Mouse (Mus musculus) midbrain, embryonic 14.5 days (tissue): ENCODE measurements around the gene Ccnq. TPM values are rescaled to one million over a fixed set of nuclear protein-coding genes. Genes with fewer than 3 reads are reported as not detected.

Source experiments
- ATAC-seq: fragments of 200-750 bp; cut with Nextera tagmentation; 2 replicates; pipeline ENCODE4 v1.8.0; 2017; ENCODE audit warnings: moderate number of reproducible peaks, moderate library complexity; ENCODE audit not compliant: low FRiP score, low TSS enrichment
- DNase-seq: peaks from one replicate; pipeline ENCODE4 v3.0.0-alpha.2; 2015
- H3K27ac ChIP-seq: fragments of 300-500 bp; sonication (generic); replicated peaks from 2 replicates; pipeline ENCODE4 v1.5.1; 2014; ENCODE audit warnings: mild to moderate bottlenecking, low read depth, low read length, moderate library complexity
- H3K27me3 ChIP-seq: fragments of 300-500 bp; sonication (generic); 2 replicates; pipeline ENCODE4 v1.6.1; 2014; ENCODE audit warnings: low read length, control low read depth, mixed read lengths; ENCODE audit not compliant: control insufficient read depth, insufficient read depth
- H3K36me3 ChIP-seq: fragments of 300-500 bp; sonication (generic); 2 replicates; pipeline ENCODE4 v1.6.1; 2014; ENCODE audit warnings: low read length, control low read depth; ENCODE audit not compliant: control insufficient read depth, insufficient read depth
- H3K4me1 ChIP-seq: fragments of 300-500 bp; sonication (generic); 2 replicates; pipeline ENCODE4 v1.6.1; 2014; ENCODE audit warnings: mild to moderate bottlenecking, antibody characterized with exemption, low read length, control low read depth; ENCODE audit not compliant: control insufficient read depth, insufficient read depth
- H3K4me2 ChIP-seq: fragments of 300-500 bp; sonication (generic); 2 replicates; pipeline ENCODE4 v1.6.1; 2014; ENCODE audit warnings: mild to moderate bottlenecking, low read length, moderate library complexity
- H3K4me3 ChIP-seq: fragments of 300-500 bp; sonication (generic); replicated peaks from 2 replicates; pipeline ENCODE4 v1.5.1; 2014; ENCODE audit warnings: low read depth, low read length
- H3K9ac ChIP-seq: fragments of 300-500 bp; sonication (generic); replicated peaks from 2 replicates; pipeline ENCODE4 v1.6.1; 2014; ENCODE audit warnings: mild to moderate bottlenecking, low read length, moderate library complexity
- H3K9me3 ChIP-seq: fragments of 300-500 bp; sonication (generic); 2 replicates; pipeline ENCODE4 v1.6.1; 2016; ENCODE audit warnings: low read length, control low read depth, mixed read lengths; ENCODE audit not compliant: control insufficient read depth
- WGBS: fragments of 180-500 bp; shearing (Covaris S2); extraction: QIAGEN DNeasy Blood & Tissue Kit; methylation state at CpG from one replicate; pipeline ENCODE4 v1.1.7; 2014; 5-methylcytosine and 5-hydroxymethylcytosine counted together
- microRNA-seq: library from miRNA; unstranded; fragments of <30 nt; microRNA quantifications from one replicate; pipeline ENCODE4, GENCODE M21; 2016
- polyA plus RNA-seq: library from polyadenylated mRNA; unstranded; fragments of >200 nt; fragmentation: Nextera tagmentation; extraction: Ambion mirVana; gene quantifications from 2 replicates; pipeline ENCODE4 v1.2.1, GENCODE M21; 2014

Gene Ccnq
- polyA plus RNA-seq, 1 experiment from 2014 or later: 34.9 TPM

DNA sequence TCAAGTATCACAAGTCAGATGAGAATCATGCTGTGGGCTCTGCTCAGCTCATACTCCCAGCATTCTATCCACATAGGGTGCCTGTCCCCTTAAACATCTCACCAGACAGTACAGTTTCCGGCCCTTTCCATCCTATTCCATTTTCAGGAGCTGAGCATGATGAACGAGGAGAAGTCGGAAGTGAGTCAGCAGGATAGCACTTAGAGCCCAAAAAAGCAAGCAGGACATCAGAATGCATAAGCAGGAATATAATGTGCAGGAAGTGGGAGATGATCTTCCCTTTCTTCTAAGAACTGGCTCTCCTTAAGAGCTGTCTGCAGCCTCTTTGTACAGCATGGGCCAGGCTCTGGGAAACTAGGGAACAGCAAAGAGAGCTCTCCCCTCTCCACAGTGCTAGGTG lies 49.2 kb downstream of the Ccnq start:
- Histone ChIP-seq H3K9me3 (no peaks in the 10 kb centered on the region), H3K27ac (no peak overlapping the region), H3K36me3 (no peaks in the 10 kb centered on the region), H3K4me3 (no peak overlapping the region), H3K4me2 (no peak overlapping the region), H3K27me3 (no peaks in the 10 kb centered on the region), H3K4me1 (no peaks in the 10 kb centered on the region), H3K9ac (no peak overlapping the region)
- no peak for DNase-seq
- ATAC-seq: no peak
- WGBS: 75% methylated on average over 3 of the region's 3 CpGs

Small RNA genes lying within 50 kb of the gene (microRNA-seq; reads per million reads assigned to microRNA genes)
- not detected for gene Gm23840

Other genes starting within 250 kb of the Ccnq start
- gene Sebox, start 248.3 kb downstream of the Ccnq start, polyA plus RNA-seq: not detected in 2 replicates
- gene Tmem199, start 239.6 kb downstream of the Ccnq start, polyA plus RNA-seq: 104 and 108 TPM in 2 replicates
- gene Poldip2, start 239.5 kb downstream of the Ccnq start, polyA plus RNA-seq: 165 and 171 TPM in 2 replicates
- 51.7 and 58.4 TPM in 2 replicates for gene Tnfaip1, start 215.4 kb downstream of the Ccnq start, polyA plus RNA-seq
- 133 and 135 TPM in 2 replicates for gene Ift20, start 215.4 kb downstream of the Ccnq start, polyA plus RNA-seq
- 32.0 and 32.8 TPM in 2 replicates for gene Tmem97, start 201.0 kb downstream of the Ccnq start, polyA plus RNA-seq
- gene Nlk, start 54.4 kb downstream of the Ccnq start, polyA plus RNA-seq: 30.0 and 35.7 TPM in 2 replicates
- gene Lyrm9, start 74.9 kb upstream of the Ccnq start, polyA plus RNA-seq: 26.1 and 30.9 TPM in 2 replicates
- gene Nos2, start 169.1 kb upstream of the Ccnq start, polyA plus RNA-seq: 0.85 and 1.3 TPM in 2 replicates
- gene Lgals9, start 233.2 kb upstream of the Ccnq start, polyA plus RNA-seq: 3.7 and 13.7 TPM in 2 replicates